Mouse (Mus musculus) embryonic facial prominence, embryonic 14.5 days (tissue): ENCODE data around the gene Pnpla6. TPM values are rescaled to one million over a fixed set of nuclear protein-coding genes. Genes with fewer than 3 reads are reported as not detected.

Source experiments
- ATAC-seq: fragments of 200-750 bp; cut with Nextera tagmentation; 2 replicates; pipeline ENCODE4 v1.8.0; 2017; ENCODE audit warnings: low read depth, moderate number of reproducible peaks, moderate TSS enrichment
- DNase-seq: peaks from one replicate; pipeline ENCODE4 v3.0.0-alpha.2; 2015; ENCODE audit warnings: low spot score
- H3K27ac ChIP-seq: fragments of 300-500 bp; sonication (generic); replicated peaks from 2 replicates; pipeline ENCODE4 v1.5.1; 2014; ENCODE audit warnings: low read depth, mild to moderate bottlenecking, low read length, moderate library complexity
- H3K27me3 ChIP-seq: fragments of 300-500 bp; sonication (generic); replicated peaks from 2 replicates; pipeline ENCODE4 v1.6.1; 2014; ENCODE audit warnings: low read length; ENCODE audit not compliant: control insufficient read depth, insufficient read depth
- H3K36me3 ChIP-seq: fragments of 300-500 bp; sonication (generic); 2 replicates; pipeline ENCODE4 v1.6.1; 2014; ENCODE audit warnings: low read length, mixed read lengths; ENCODE audit not compliant: control insufficient read depth, insufficient read depth
- H3K4me1 ChIP-seq: fragments of 300-500 bp; sonication (generic); 2 replicates; pipeline ENCODE4 v1.6.1; 2014; ENCODE audit warnings: antibody characterized with exemption, low read length; ENCODE audit not compliant: control insufficient read depth, insufficient read depth
- H3K4me2 ChIP-seq: fragments of 300-500 bp; sonication (generic); 2 replicates; pipeline ENCODE4 v1.6.1; 2014; ENCODE audit warnings: low read depth, mild to moderate bottlenecking, low read length, moderate library complexity, mixed read lengths
- H3K4me3 ChIP-seq: fragments of 300-500 bp; sonication (generic); 2 replicates; pipeline ENCODE4 v1.5.1; 2014; ENCODE audit warnings: low read depth, mild to moderate bottlenecking, low read length
- H3K9ac ChIP-seq: fragments of 300-500 bp; sonication (generic); 2 replicates; pipeline ENCODE4 v1.6.1; 2014; ENCODE audit warnings: low read depth, mild to moderate bottlenecking, low read length, moderate library complexity, mixed read lengths
- H3K9me3 ChIP-seq: fragments of 300-500 bp; sonication (generic); 2 replicates; pipeline ENCODE4 v1.6.1; 2016; ENCODE audit warnings: low read length; ENCODE audit not compliant: control insufficient read depth
- WGBS: fragments of 180-500 bp; shearing (Covaris S2); extraction: QIAGEN DNeasy Blood & Tissue Kit; methylation state at CpG from one replicate; pipeline ENCODE4 v1.1.7; 2014; 5-methylcytosine and 5-hydroxymethylcytosine counted together
- polyA plus RNA-seq: library from polyadenylated mRNA; unstranded; fragments of >200 nt; fragmentation: Nextera tagmentation; extraction: Ambion mirVana; gene quantifications from 2 replicates; pipeline ENCODE4 v1.2.1, GENCODE M21; 2014

Pnpla6 gene
- 18.2 and 22.0 TPM in 2 replicates for polyA plus RNA-seq

DNA sequence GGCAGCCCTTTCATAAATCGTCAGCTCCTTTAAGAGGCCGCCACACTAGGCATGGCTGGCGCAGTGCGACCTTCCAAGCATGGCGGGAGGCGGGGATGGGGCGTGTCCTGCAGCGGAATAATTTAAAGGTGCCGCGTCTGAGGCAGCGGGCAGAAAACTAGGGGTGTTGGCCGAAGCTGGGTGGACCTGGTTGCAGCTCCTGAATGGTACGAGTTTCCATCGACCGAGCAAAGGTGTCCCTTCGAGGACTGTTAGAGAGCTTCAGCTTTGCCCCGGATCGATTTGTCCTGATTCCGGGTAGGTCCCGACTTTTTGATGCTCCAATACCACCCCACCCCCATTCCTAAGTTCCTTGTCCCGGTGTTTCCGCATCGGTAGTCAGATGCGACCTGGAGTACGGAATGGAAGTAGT, at the start of gene Pnpla6:
Pnpla6 (plus strand) TSS at position 125 of the 412 bp plus-strand sequence.
- peak within 1 kb of the TSS; percentile 71 for H3K4me3 ChIP-seq
- DNase-seq = peak; percentile 94
- peak within 1 kb of the TSS; percentile 63 for H3K9ac ChIP-seq
- peaks cover 37% of the 10 kb centered on the region for H3K36me3 ChIP-seq
- no peaks in the 10 kb centered on the region for H3K9me3 ChIP-seq
- 0 out of 2 replicates have a peak, but pooled peaks cover 3% of the 10 kb centered on the region for H3K4me1 ChIP-seq
- under 1% methylated on average over 25 of the region's 25 CpGs for WGBS
- H3K27ac ChIP-seq = peak within 1 kb of the TSS; percentile 81
- peak; percentile 82 for ATAC-seq
- H3K4me2 ChIP-seq = peak within 1 kb of the TSS; percentile 90
- H3K27me3 ChIP-seq = no peaks in the 10 kb centered on the region

DNA sequence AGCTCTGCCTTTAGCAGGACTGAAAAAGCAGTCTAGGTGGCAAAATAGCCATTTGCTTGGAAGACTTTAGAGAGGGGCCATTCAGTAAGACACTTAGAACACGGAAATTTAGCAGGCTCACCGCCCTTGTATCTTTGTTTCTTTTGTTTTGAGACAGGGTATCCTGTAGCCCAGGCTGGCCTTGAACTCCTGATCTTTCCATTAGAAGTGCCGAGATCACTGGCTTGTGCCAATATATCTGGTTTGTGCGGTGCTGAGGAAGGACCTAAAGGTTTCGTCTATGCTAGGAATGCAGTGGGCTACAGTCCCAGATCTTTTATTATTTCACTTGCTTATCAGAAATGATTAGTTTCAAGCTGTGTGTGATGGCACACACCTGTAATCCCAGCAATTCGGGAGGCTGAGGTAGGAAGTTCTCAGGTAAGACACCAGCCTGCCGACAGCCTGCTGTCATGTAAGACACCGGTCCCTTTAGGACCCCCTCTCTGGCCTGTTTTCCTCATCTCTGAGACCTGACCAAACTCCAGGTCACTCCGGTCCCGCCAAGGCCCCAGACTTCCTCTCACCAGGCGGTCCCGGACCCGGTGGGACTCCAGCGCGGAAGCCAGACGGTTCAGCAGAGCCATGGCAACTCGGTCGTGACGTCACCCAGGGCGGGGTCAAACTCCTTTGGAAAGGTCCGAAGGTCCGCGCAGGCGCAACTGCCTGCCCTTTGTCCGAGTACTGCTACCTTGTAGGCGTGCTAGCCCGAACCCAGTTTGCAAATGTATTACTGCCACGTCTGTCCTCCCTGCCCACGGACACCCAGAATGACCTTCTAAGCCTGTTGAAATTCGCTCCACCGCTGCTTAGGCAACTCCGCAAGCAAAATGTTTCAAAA, 47.9 kb upstream of the Pnpla6 start, which contains the start of gene Pex11g:
Pex11g (minus strand) TSS at position 675 of the 880 bp plus-strand sequence.
- peak; percentile 98 for DNase-seq
- H3K27me3 ChIP-seq = no peaks in the 10 kb centered on the region
- peaks cover 7% of the 10 kb centered on the region; the same call in 1 of the 2 replicates for H3K4me1 ChIP-seq
- no peaks in the 10 kb centered on the region for H3K9me3 ChIP-seq
- 8% methylated on average over 32 of the region's 32 CpGs for WGBS
- peak within 1 kb of the TSS; percentile 72 for H3K4me2 ChIP-seq
- peak within 1 kb of the TSS; percentile 68 for H3K27ac ChIP-seq
- peak within 1 kb of the TSS; percentile 69 for H3K9ac ChIP-seq
- ATAC-seq = peak; percentile 92
- H3K4me3 ChIP-seq = peak within 1 kb of the TSS; percentile 49
- no peaks in the 10 kb centered on the region; the same call in 1 of the 2 replicates for H3K36me3 ChIP-seq

DNA sequence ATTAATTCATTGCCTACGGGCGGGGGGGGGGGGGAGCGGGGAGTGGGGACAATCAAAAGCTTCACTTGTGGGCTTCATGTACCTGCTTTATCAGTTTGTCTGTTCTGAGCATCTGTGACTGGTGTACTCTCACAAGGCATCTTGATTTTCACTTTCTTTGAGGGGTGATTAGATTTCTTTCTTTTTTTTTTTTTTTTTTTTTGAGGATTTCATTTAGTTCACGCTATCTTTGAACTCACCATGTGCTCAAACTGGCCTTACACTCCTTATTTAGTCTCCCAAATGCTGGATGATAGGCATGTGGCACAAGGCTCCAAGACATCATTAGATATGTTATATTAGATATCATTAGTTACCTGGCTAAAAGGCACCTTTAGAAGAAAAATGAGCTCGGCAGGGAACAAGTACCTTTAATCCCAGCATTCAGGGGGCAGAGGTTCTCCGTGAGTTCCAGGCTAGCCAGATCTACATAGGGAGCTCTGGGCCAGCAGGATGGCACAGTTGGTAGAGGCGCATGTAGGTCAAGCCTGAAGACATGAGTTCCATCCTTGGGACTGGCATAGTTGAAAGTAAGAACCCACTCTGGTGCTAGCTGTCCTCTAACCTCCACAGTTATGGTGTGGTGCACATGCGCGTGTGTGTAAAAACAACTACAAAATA, 47.2 kb upstream of the Pnpla6 start:
- WGBS = 77% methylated on average over 6 of the region's 9 CpGs
- H3K9me3 ChIP-seq = no peaks in the 10 kb centered on the region
- peak overlapping the region; percentile 68 for H3K27ac ChIP-seq
- H3K4me2 ChIP-seq = peak overlapping the region; percentile 72
- peaks cover 7% of the 10 kb centered on the region; the same call in 1 of the 2 replicates for H3K4me1 ChIP-seq
- H3K4me3 ChIP-seq = peak overlapping the region; percentile 49
- peak overlapping the region; percentile 69 for H3K9ac ChIP-seq
- ATAC-seq (no peak; the same call in 1 of the 2 replicates), DNase-seq (no peak)
- no peaks in the 10 kb centered on the region; the same call in 1 of the 2 replicates for H3K36me3 ChIP-seq
- no peaks in the 10 kb centered on the region for H3K27me3 ChIP-seq

DNA sequence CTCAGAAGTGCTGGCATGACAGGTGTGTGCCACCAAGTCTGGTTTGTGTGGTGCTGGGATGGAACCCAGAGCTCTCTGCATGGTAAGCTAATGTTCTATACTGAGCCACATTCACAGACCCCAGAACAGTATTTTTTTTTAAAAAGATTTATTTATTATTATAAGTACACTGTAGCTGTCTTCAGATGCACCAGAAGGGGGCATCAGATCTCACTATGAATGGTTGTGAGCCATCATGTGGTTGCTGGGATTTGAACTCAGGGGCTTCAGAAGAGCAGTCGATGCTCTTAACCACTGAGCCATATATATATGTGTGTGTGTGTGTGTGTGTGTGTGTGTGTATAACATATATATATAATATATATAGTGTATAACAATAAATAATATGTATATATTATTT, 46.3 kb upstream of the Pnpla6 start:
- H3K4me2 ChIP-seq = no peak overlapping the region
- H3K9me3 ChIP-seq = no peaks in the 10 kb centered on the region
- H3K9ac ChIP-seq = no peak overlapping the region
- ATAC-seq (no peak), DNase-seq (no peak)
- 97% methylated on average over 1 of the region's 1 CpGs for WGBS
- H3K4me3 ChIP-seq = no peak overlapping the region
- no peaks in the 10 kb centered on the region for H3K36me3 ChIP-seq
- no peaks in the 10 kb centered on the region for H3K27me3 ChIP-seq
- H3K27ac ChIP-seq = no peak overlapping the region
- peaks cover 7% of the 10 kb centered on the region; the same call in 1 of the 2 replicates for H3K4me1 ChIP-seq

DNA sequence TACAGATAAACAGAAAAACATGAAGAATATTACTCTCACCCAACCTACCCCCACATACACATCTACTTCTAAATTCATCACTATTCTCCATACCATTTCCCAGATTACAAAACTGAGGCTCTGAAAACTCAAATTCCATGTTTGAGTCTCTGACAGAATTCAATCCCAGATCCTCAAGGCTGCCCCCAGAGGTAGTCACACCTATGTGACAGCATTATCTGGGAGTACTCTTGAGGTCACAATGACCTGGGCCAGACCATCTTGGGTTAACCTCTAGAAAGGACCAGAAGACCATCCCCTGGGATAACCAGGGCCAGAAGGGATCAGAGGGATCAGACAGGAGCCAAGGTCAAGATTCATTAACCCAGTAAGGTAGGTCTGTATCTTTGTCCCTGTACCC, 44.6 kb upstream of the Pnpla6 start, which contains the start of gene Tex45:
Tex45 (plus strand) TSS at position 301 of the 400 bp plus-strand sequence.
- DNase-seq = no peak
- ATAC-seq = no peak
- H3K27me3 ChIP-seq = peaks cover 3% of the 10 kb centered on the region; the same call in 1 of the 2 replicates
- H3K9ac ChIP-seq = no peak within 1 kb of the TSS
- H3K36me3 ChIP-seq = no peaks in the 10 kb centered on the region
- H3K9me3 ChIP-seq = no peaks in the 10 kb centered on the region
- H3K27ac ChIP-seq = no peak within 1 kb of the TSS
- no peak within 1 kb of the TSS for H3K4me3 ChIP-seq
- H3K4me1 ChIP-seq = peaks cover 7% of the 10 kb centered on the region; the same call in 1 of the 2 replicates
- no peak within 1 kb of the TSS for H3K4me2 ChIP-seq

DNA sequence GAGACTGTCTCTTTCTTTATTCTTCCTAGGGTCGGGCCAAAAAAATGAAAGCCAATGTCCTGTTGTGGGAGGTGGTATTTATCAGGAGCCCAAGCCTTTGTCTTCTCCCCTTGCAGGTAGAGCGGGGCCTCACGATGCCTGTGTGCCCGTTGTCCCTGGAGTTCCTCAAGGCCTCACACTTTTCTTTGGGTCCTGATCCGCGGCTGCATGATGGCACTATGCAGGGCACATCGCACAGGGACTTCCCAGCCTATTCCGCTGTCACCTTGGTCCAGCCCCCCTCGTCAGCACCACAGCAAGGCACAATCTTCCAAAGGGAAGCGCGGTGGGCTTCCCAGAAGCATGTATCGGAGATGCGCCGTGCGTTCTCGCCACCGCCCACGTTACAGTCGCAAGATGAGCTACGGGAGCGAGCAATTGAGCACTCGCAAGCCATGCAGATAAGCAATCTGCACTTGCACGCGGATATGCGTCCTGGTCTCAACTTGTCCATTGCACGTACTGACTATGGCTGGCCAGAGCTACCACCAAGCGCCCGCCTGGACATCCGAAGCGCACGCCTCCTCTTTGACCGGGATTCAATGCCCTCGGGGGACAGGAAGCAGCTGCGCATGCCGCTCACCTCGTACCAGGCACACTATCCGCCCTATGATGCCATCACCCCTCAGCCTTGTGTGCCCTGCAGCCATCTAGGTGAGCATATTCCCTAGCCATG, 39.3 kb upstream of the Pnpla6 start:
- H3K4me2 ChIP-seq = peak overlapping the region; percentile 61
- H3K4me1 ChIP-seq = no peaks in the 10 kb centered on the region; the same call in 1 of the 2 replicates
- no peak overlapping the region for H3K27ac ChIP-seq
- WGBS = 29% methylated on average over 37 of the region's 37 CpGs
- no peaks in the 10 kb centered on the region for H3K9me3 ChIP-seq
- H3K27me3 ChIP-seq = peaks cover 11% of the 10 kb centered on the region
- H3K9ac ChIP-seq = peak overlapping the region; percentile 46; the same call in 1 of the 2 replicates
- ATAC-seq (peak; percentile 63; the same call in 1 of the 2 replicates), DNase-seq (peak; percentile 35)
- peak overlapping the region; percentile 33 for H3K4me3 ChIP-seq
- no peaks in the 10 kb centered on the region for H3K36me3 ChIP-seq

DNA sequence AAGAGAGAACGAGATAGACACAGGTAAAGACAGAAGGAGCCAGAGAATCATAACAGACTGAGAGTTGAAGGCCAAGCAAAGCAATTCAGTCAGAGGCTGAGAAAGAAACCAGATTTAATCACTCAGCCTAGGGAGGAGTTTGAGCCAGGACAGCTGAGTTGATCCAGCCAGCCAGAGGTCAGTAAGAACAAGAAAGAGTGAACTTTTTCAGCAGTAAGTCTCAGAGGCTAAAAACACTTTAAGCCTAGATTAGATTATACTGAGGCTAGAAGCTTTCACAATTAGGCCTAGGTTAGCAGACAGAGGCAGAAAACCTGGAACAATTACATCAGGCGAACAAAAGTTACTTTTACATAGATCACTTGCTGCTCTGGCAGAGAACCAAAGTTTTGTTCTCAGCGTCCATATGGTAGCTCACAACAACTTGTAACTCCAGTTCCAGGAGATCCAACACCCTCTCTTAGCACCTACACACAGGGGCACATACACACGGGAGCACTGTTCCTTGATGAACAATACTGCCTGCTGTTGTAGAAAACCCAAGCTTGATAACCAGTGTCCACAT, 34.9 kb upstream of the Pnpla6 start:
- DNase-seq (peak; percentile 10), ATAC-seq (no peak)
- Histone ChIP-seq H3K4me1 (no peaks in the 10 kb centered on the region; the same call in 1 of the 2 replicates), H3K9ac (no peak overlapping the region), H3K27me3 (peaks cover 11% of the 10 kb centered on the region), H3K36me3 (no peaks in the 10 kb centered on the region), H3K4me2 (no peak overlapping the region), H3K4me3 (no peak overlapping the region), H3K27ac (no peak overlapping the region), H3K9me3 (no peaks in the 10 kb centered on the region)
- 60% methylated on average over 4 of the region's 4 CpGs for WGBS
